Mouse (Mus musculus): ENCODE measurements around the gene Bean1.

- TF ChIP-seq CTCF (IDR thresholded peaks at IDR 0.05; ENCODE audit: insufficient read depth, low read depth, low read length): no peak
- 0 out of 2 replicates have a peak, but pooled peaks have one; percentile 16 for TF ChIP-seq POLR2A (IDR thresholded peaks at IDR 0.05; ENCODE audit: insufficient read depth, low read depth, low read length)
These were observed at the start of gene Bean1 for GRCm38 (mm10) chr8:104170118-104171049.
